ENCODE assay signal across 18 mouse cellular contexts in genomic region chr17:47470121-47470520, GRCm38 (mm10).
DNase-seq lines count a peak whose midpoint lies in the region; ATAC-seq lines count a peak whose summit lies in the region.
"Had no signal": no experiment of that assay in that cellular context is flagged by ENCODE, and none has a peak within 500 bp of the region (broad histone marks: within the 10 kb centered on the region; RNA-seq: fewer than 3 reads in every experiment).

No protein-coding gene starts in this region.

- ATAC-seq in cerebellum, adult (ENCODE audit: insufficient number of reproducible peaks, low FRiP score, low TSS enrichment): peak; percentile 42; the same call in 1 of the 2 replicates
- ATAC-seq: activated CD4-positive, CD25-positive, alpha-beta regulatory T cell, adult 4 months; midbrain, embryonic 16.5 days had no signal

- no peak for DNase-seq in cerebellum, postnatal 4 days (ENCODE audit: low spot score in 2 of 2)
- peak; percentile 73 for DNase-seq in brain, adult 2 months (ENCODE audit: low read depth, low spot score)
- peak; percentile 66 for DNase-seq in cerebellum, adult 8-10 months
- DNase-seq in cerebellum, postnatal 25 days: peak; percentile 74 to 80
- DNase-seq in spleen, postnatal 10 days (ENCODE audit: low spot score in 2 of 2): no peak
- no peak for DNase-seq in spleen, postnatal 14 days (ENCODE audit: low spot score in 2 of 2)
- DNase-seq: adrenal gland, adult 2 months; adrenal gland, postnatal 36 days; embryo, embryonic 11 days; gastrocnemius, postnatal 14 days; heart, adult 18-20 months; kidney, adult 2 months; kidney, postnatal 36 days; right cerebral cortex, adult 18-20 months; spleen, adult 18-20 months had no signal

Comparison
In these comparisons a context has a peak if more than half of its experiments do, and no peak if none do; other contexts are left out.
1. DNase-seq: peak in brain, adult 2 months (single experiment), cerebellum, adult 8-10 months (single experiment) and cerebellum, postnatal 25 days (2 of 2); none in cerebellum, postnatal 4 days (0 of 2), spleen, postnatal 10 days (0 of 2) and spleen, postnatal 14 days (0 of 2).